Mouse (Mus musculus): ENCODE measurements around the gene Rassf3.

The Rassf3 gene

DNA sequence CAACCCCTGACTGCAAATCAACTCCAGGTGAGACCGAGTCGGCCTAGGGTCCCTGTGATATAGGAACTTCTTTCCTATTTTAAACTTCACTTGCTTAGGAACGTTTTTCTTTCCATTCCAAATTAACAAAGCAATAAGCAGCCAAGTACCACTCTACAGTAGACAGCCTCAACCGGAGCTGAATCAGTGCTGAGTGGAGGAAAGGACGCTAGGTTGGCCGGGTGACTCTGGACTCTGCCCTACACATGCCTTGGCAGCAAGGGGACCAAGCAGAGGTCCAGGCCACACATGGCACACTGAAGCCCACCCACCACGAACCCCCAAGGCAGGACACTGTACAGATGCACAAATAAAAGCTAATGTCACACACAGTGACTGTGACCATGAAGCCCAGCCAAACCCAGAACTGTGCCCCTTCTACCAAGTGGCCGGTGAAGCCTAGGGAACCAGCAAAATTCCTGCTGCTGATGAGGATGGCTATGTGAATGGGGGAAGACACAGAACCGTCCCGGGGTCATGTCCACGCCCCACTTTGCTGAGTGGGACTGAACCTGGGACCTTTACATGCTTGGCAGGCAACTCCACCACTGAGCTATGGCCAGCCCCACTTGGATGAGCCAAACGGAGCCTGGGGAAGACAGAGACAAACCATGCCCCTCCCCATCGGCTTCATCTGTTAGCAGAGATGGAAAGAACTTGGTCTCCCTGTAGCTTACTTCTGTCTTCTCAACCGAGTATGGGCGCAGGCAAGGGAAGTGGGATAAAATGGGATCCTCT lies 45.2 kb downstream of the Rassf3 start:
- no peak for DNase-seq (ENCODE audit: low spot score in 2 of 2)

- DNase-seq (ENCODE audit: low spot score in 2 of 2), result peak; percentile 49 to 76
Measured at GRCm38 (mm10) chr10:121429981-121430682, 46.0 kb downstream of the Rassf3 start.

DNA sequence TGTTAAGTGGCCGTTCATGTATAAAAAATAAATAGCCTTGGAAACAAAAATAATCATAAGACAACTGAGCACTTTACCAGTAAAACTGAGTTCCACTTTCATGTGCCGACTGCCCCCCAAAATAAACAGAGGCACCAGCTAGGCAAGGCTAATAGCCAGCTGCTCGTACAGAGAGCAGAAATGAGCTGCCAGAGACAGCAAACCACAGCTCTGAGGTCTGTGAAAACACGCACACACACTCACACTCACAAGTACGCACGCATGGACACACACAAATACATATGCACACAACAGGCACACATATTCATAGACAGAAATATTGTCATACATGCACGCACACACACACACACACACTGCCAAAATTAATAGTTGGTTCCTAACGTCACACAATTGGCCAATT lies 46.6 kb downstream of the Rassf3 start:
- no peak for DNase-seq (ENCODE audit: low spot score in 2 of 2)

GRCm38 (mm10) chr10:121429089-121429488 lies 47.1 kb downstream of the Rassf3 start:
- DNase-seq (ENCODE audit: low spot score in 2 of 2), result peak; percentile 60 to 76

GRCm38 (mm10) chr10:121428011-121428711 lies 48.0 kb downstream of the Rassf3 start:
- peak in 1 of 2 experiments; percentile 48 for DNase-seq (ENCODE audit: low spot score in 2 of 2)

GRCm38 (mm10) chr10:121427136-121427535 lies 49.0 kb downstream of the Rassf3 start:
- DNase-seq (ENCODE audit: low spot score in 2 of 2), result no peak

- DNase-seq (ENCODE audit: low spot score in 2 of 2), result peak in 1 of 2 experiments; percentile 31
Measured at GRCm38 (mm10) chr10:121426458-121427070, 49.6 kb downstream of the Rassf3 start.

DNA sequence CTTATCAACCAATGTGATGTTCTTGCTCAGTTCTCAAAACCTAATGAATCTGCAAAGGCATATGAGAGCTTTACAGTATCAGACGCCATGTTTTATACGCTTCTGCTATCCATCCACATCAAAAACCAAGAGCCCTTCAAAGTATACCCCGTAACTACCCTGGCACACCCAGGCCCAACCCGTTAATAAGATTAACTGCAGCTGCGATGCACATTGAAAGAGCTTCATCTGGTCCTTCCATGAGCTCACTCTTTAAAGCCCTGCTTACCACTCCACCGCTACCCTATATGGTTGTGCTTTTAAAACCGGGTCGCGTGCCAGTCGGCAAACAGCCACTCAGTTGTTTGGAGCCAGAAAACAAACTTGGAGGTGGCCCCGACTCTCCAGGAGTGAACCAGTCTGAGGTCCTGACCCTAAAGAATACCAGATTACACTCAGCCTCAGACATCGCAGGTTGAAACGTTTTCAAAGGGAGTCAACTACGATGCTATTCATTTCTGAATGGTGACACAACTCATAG lies 50.6 kb downstream of the Rassf3 start:
- DNase-seq (ENCODE audit: low spot score in 2 of 2), result peak in 1 of 2 experiments; percentile 41

DNA sequence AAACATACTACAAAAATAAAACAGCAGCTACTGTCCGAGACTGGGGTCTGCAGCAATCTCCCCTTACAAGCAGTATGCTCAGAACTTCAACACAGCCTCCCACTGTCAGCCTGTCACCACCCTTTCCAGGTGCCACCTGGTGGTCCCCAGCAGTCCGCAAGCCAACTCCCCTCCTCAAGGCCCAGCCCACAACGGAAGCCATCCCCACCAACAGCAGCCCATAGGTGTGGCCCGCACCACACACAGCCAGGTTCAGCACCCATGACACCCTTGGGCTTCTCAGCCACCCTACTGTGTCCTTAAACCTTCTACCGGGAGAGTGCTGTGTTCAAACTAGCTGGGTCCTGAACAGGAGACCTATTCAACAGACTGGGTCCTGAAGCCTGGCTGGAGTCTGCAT lies 51.1 kb downstream of the Rassf3 start:
- DNase-seq (ENCODE audit: low spot score in 2 of 2), result no peak

DNA sequence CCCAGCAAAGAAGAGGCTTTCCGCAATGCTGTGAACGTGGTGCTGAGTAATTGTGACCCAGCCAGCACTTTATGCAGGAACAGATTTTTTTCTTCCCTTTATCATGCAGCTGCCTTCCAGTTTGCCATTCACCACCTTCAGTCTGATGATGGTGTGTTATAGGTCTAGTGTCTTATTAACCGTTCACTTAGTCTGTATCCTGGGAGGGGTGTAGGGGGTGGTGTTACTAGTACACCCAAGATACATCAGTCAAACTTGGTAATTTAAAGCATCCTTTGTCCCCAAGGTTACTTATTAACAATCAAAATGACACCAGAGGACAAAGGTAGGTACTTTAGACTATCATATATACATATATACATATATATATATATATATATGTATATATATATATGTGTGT lies 51.7 kb downstream of the Rassf3 start:
- no peak for DNase-seq (ENCODE audit: low spot score in 2 of 2)

GRCm38 (mm10) chr10:121423541-121424349 lies 52.4 kb downstream of the Rassf3 start:
- DNase-seq (ENCODE audit: low spot score in 2 of 2), result no peak

- DNase-seq (ENCODE audit: low spot score in 2 of 2), result no peak
Measured at GRCm38 (mm10) chr10:121422294-121422693, 53.9 kb downstream of the Rassf3 start.

GRCm38 (mm10) chr10:121421657-121422290 lies 54.4 kb downstream of the Rassf3 start:
- no peak for DNase-seq (ENCODE audit: low spot score in 2 of 2)

GRCm38 (mm10) chr10:121421023-121421422 lies 55.1 kb downstream of the Rassf3 start:
- DNase-seq (ENCODE audit: low spot score in 2 of 2), result no peak

- peak in 1 of 2 experiments; percentile 43 for DNase-seq (ENCODE audit: low spot score in 2 of 2)
Measured at GRCm38 (mm10) chr10:121419640-121420470, 56.3 kb downstream of the Rassf3 start.

GRCm38 (mm10) chr10:121418835-121419234 lies 57.3 kb downstream of the Rassf3 start:
- no peak for DNase-seq (ENCODE audit: low spot score in 2 of 2)

GRCm38 (mm10) chr10:121414127-121414526 lies 62.0 kb downstream of the Rassf3 start:
- no peak for DNase-seq (ENCODE audit: low spot score in 2 of 2)

- peak; percentile 25 to 56 for DNase-seq (ENCODE audit: low spot score in 2 of 2)
Measured at GRCm38 (mm10) chr10:121412824-121413223, 63.3 kb downstream of the Rassf3 start.

DNA sequence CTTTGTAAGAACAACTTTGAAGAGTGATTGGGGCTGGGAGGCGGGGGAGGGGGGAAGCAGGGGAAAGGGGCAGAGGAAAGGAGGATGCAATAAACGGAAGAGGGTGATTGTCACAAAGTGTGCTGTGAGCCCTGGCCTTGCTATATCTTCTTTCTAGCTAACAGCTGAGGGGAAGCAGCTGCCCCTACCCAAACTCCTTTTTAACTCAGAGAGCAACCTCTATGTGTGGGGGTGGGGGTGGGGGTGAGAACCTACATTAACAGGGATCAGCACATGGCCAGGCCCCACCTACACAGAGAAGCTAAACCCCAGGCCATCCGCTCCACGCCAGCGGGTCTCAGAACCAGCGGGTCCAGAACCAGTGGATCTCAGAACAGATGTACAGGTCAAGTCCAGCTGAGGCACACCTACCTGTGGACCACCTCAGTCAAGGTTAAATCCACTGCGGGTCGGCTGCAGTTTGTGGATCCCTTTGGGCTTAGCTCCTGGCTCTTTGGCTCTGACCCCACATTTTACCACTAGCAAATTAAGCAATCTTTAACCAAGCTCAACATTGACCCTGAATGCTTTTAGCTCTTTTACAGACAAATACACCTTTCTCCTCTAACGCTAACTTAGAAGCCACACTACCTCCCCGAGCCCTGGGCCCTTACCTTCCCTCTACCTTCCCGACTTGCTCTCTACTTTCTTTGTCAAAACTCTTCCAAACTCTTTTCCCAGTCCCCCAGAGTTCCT lies 64.3 kb downstream of the Rassf3 start:
- no peak for DNase-seq (ENCODE audit: low spot score in 2 of 2)
